Mouse (Mus musculus): Measurements from ENCODE around the gene Cfap61. TPM values are rescaled to one million over a fixed set of nuclear protein-coding genes. Genes with fewer than 3 reads are reported as not detected.
"Not testable (repeated sequence)": the region's sequence is repeated elsewhere in the genome, so short reads cannot be mapped to it uniquely, and the experiment has no call there.

Gene Cfap61
- 2.2 and 2.3 TPM in 2 replicates for polyA plus RNA-seq (2012; rRNA removed)

DNA sequence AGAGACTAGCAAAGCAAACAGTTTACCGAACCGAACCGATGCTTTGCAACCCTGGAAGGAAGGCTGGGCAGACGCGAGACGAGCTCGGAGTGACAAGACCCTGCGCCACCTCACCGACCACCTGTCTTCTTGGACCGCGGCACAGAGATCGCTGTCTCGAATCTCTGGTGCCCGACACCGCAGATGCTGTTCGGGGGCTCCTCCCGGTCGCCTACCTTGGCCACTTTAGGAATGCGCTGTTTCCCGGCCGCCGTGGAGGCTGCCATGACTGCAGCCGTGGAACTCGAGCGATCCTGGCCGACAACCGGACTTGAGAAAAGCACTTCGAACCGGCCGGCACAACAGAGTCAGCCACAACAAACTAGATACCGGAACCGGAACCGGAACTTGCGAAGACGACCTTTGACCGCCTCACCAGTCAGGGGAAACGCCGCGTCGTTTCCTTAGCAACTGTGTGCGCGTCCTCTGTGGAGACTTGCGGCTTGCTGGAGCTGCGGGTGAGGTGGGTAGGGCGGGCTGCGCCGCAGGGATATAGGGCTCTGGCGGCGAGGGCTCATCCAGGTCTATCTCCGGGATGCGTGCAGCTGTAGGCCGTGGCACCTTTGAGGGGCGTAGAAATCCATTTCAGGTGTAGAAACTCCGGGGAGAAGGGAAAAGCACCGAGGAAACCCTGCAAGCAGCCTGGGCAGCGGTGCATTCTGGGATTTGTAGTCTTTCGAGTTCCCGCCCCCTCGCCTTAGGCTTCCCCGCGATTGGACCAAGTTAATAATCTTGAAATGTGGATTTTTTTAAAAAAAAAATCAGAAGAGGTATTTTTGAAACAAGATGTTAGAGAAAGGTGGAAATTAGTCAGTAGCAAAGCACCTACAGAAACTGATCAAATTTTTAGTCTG lies at the start of gene Cfap61, which contains the start of gene Crnkl1:
Gene Cfap61 (plus strand): TSS at position 446 of the 893 bp plus-strand sequence.
Gene Crnkl1 (minus strand): TSS at position 676 of the 893 bp plus-strand sequence.
- Histone ChIP-seq H3K4me3 (ENCODE audit: insufficient read depth, low read length) (peak within 1 kb of the TSS; percentile 49), H3K27ac (ENCODE audit: insufficient read depth, low read length) (no peak within 1 kb of the TSS), H3K4me1 (ENCODE audit: control insufficient read depth, insufficient read depth, low read length) (peaks cover 1% of the 10 kb centered on the region; the same call in 1 of the 2 replicates)
- TF ChIP-seq CTCF (IDR thresholded peaks at IDR 0.05; ENCODE audit: extremely low read depth, insufficient read depth, low read length) (no peak), POLR2A (IDR thresholded peaks at IDR 0.05; ENCODE audit: extremely low read depth, insufficient read depth, low read length) (peak; percentile 81; the same call in 1 of the 2 replicates)

DNA sequence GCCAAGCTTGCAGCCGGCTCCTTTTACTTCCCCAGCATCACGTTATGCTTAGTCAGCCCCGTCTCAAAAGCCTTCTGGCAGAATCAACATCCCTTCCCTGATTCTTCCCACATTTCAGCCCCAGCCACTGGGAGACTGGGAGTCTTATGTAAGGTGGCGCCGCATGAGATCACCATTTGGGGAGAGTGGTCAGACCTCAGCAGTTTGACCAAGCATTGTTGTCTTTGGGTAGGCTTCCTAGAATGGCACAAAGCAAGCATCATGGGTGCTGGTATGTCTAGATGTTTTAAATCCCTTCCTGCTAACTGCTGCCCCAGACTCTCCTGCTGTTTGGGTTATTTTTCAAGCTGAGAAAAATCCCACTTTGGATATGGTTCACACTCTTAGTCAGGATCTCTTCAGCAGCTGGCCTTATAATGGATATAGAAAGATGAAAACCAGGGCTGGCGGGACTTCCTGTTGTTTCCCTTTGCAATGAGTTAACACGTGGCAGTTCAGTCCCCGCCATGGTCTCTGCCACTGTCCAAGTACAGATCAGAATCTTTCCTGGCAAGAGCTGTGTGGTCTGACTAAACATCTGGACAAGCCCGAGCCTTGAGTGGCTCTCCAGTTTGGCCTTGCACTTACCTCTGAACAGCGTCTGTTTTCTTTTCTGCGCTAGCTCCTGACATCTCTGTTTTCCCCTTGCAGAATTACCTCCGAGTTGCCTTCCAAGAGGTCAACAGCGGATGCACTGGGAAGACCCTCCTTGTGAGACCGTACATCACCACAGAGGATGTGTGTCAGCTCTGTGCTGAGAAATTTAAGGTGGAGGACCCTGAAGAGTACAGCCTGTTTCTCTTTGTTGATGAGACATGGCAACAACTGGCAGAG lies 49.4 kb upstream of the Cfap61 start:
- Histone ChIP-seq H3K4me3 (ENCODE audit: insufficient read depth, low read length) (no peak overlapping the region), H3K4me1 (ENCODE audit: control insufficient read depth, insufficient read depth, low read length) (peaks cover 12% of the 10 kb centered on the region), H3K27ac (ENCODE audit: insufficient read depth, low read length) (peak overlapping the region; percentile 55)
- no peak for TF ChIP-seq POLR2A (IDR thresholded peaks at IDR 0.05; ENCODE audit: extremely low read depth, insufficient read depth, low read length)

DNA sequence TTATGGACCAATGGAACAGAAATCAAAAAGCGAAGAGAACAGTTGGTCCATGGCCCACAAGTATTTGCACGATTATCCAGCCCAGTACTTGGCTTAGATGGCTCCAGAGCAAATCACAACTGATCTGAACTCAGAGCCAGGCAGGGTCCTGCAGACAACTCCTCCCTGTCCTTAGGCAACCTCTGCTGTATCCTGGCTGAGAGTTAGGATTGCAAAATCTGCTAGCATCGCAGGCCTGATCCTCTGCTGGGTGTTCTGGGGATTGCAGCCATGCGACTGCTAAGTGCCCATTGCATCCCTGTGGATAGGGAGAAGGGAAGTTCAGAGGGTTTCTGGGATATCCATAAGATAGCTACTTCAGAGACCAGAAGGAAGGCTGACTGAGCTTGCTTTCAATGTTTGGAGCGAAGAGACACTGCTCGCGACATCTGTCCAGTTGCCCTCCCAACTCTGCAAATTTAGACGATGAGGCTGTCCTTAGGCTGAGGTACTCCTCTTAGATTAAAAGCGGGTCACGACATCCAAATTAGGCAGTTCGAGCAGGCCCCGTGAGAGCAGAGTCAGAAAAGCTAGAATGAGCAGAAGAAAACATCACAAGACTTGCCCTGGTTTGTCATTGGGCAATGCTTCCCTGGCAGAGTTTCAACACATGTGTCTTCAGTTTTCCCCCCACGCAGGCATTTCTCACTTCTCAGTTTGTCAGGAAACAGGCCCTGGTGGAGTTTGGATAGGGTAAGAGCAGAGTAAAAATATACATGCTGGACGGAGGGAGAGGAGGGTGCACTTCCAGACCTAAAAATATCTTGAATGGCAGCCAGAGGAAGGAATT lies 46.4 kb upstream of the Cfap61 start:
- Histone ChIP-seq H3K4me3 (ENCODE audit: insufficient read depth, low read length) (no peak overlapping the region), H3K27ac (ENCODE audit: insufficient read depth, low read length) (peak overlapping the region; percentile 66; the same call in 1 of the 2 replicates), H3K4me1 (ENCODE audit: control insufficient read depth, insufficient read depth, low read length) (peaks cover 12% of the 10 kb centered on the region)
- TF ChIP-seq POLR2A (IDR thresholded peaks at IDR 0.05; ENCODE audit: extremely low read depth, insufficient read depth, low read length) (no peak), CTCF (IDR thresholded peaks at IDR 0.05; ENCODE audit: extremely low read depth, insufficient read depth, low read length) (peak; percentile 44; the same call in 1 of the 2 replicates)

DNA sequence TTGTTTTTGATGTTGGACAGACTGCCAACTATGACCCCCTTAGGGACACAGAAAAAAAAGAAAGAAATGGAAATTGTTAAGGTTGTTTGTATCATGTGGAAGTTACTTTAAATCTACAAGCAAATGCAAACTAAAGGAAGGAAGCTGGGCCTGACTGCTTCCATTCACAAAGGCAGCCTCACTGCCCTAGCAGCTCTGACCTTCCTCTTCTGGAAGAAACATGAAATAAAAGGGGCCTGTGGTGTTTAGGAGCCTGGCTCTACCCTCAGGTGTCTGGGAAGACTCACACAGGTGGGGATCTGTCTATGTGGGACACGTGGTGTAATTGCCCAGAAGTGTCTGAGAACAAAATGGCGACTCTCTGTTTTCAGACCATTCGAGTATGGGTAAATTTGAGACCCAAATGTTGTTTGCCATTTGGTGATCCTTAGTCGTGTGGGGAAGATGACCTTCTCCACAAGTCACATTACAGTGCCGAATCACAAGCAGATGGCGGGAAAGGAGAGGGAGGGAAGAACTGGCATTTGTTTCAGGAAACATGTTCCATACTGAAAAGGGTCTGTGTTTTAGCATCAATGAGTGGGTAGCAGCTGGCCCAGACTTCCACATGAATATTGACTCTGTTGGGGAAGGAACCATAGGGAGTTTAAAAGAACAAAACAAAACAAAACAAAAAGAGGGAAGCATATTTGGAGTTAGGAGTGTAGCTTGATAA lies 45.7 kb upstream of the Cfap61 start:
- Histone ChIP-seq H3K27ac (ENCODE audit: insufficient read depth, low read length) (peak overlapping the region; percentile 66), H3K4me1 (ENCODE audit: control insufficient read depth, insufficient read depth, low read length) (peaks cover 12% of the 10 kb centered on the region), H3K4me3 (ENCODE audit: insufficient read depth, low read length) (no peak overlapping the region)
- TF ChIP-seq CTCF (IDR thresholded peaks at IDR 0.05; ENCODE audit: extremely low read depth, insufficient read depth, low read length) (no peak), POLR2A (IDR thresholded peaks at IDR 0.05; ENCODE audit: extremely low read depth, insufficient read depth, low read length) (no peak)

DNA sequence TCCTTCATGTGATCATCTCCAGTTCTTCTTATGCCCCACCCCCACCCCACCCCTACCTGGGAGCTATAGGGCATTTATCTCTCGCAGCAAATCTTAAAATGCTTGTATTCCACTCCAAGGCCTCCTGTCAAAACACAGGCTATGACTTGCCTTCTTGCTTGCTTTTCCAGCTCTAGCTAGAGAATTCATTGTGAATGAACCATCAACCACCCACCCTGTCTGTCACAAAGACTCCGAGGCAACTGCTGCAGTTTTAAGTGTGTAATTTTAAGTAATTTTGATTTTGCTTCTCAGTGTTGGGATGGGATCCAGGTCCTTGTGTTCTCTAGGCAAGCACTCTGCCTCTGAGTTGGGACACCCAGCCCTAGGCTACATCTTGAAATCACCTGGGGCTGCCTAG lies 44.0 kb upstream of the Cfap61 start:
- Histone ChIP-seq H3K4me1 (ENCODE audit: control insufficient read depth, insufficient read depth, low read length) (peaks cover 7% of the 10 kb centered on the region), H3K27ac (ENCODE audit: insufficient read depth, low read length) (no peak overlapping the region), H3K4me3 (ENCODE audit: insufficient read depth, low read length) (no peak overlapping the region)
- no peak for TF ChIP-seq POLR2A (IDR thresholded peaks at IDR 0.05; ENCODE audit: extremely low read depth, insufficient read depth, low read length)

DNA sequence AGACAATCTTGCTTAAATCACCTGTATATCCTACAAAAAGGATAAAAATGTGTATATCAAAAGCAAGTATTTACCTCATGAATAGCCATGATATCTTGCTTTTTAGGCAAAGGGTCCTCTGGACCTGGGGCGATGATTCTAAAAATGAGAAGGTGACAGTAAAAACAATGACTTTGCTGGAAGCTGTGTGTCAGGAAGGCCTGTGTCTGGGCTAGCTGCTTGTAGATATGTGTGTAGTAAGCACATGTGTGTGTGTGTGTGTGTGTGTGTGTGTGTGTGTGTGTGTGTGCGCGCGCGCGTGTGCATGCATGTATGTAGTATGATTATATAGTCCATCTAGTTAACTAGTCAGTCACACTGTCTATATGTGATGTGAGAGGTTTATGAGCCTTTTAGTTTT lies 40.8 kb upstream of the Cfap61 start:
- Histone ChIP-seq H3K27ac (ENCODE audit: insufficient read depth, low read length) (no peak overlapping the region), H3K4me3 (ENCODE audit: insufficient read depth, low read length) (no peak overlapping the region), H3K4me1 (ENCODE audit: control insufficient read depth, insufficient read depth, low read length) (peaks cover 5% of the 10 kb centered on the region)
- no peak for TF ChIP-seq CTCF (IDR thresholded peaks at IDR 0.05; ENCODE audit: extremely low read depth, insufficient read depth, low read length)
- no peak for TF ChIP-seq POLR2A (IDR thresholded peaks at IDR 0.05; ENCODE audit: extremely low read depth, insufficient read depth, low read length)

DNA sequence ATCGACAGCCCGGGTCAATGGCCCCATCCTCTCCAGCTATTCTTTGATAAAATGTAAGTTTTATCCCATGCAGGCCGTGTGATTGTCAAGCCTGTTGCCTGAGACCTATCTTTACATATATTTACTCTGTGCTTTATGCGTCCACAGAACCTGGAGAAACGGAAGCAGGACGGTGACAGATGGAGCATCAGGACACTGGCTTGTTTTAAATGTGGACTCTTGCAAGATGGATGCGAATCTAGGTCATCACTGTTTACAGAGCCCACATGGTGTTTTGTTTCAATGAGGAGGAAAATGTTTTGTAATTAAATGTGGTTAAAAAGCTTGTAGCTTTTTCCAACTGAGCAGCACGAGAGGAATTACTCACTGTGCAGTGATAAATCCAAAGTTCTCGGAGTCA lies 36.5 kb upstream of the Cfap61 start:
- no peak for TF ChIP-seq POLR2A (IDR thresholded peaks at IDR 0.05; ENCODE audit: extremely low read depth, insufficient read depth, low read length)
- TF ChIP-seq CTCF (IDR thresholded peaks at IDR 0.05; ENCODE audit: extremely low read depth, insufficient read depth, low read length) = no peak
- Histone ChIP-seq H3K27ac (ENCODE audit: insufficient read depth, low read length) (no peak overlapping the region), H3K4me1 (ENCODE audit: control insufficient read depth, insufficient read depth, low read length) (no peaks in the 10 kb centered on the region), H3K4me3 (ENCODE audit: insufficient read depth, low read length) (no peak overlapping the region)

DNA sequence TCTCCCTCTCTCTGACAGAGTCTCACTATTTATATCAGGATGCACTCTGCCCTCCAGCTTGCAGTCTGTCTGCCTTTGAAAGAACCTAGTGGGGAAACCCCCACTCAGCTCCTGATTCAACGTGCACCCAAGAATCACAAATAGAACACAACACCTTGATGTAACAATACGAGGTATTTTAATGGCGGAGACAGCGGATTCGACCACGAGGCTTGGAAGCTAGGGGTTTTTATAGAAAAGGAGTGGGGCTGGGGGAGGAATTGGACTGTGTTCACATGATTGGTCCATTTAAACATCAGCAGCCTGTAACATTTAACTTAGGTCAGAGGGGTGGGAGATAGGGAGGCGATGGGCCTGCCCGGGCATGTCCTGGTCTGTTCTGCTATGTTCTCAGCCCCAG lies 34.3 kb upstream of the Cfap61 start:
- H3K4me3 ChIP-seq (ENCODE audit: insufficient read depth, low read length); H3K4me1 ChIP-seq (ENCODE audit: control insufficient read depth, insufficient read depth, low read length); H3K27ac ChIP-seq (ENCODE audit: insufficient read depth, low read length): not testable (repeated sequence)
